Mouse (Mus musculus) limb, embryonic 15.5 days (tissue): ENCODE measurements around the gene Edar. TPM values are rescaled to one million over a fixed set of nuclear protein-coding genes. Genes with fewer than 3 reads are reported as not detected.

Experiments
- ATAC-seq: fragments of 200-750 bp; cut with Nextera tagmentation; 2 replicates; pipeline ENCODE4 v1.8.0; 2017; ENCODE audit warnings: low read depth, moderate TSS enrichment; ENCODE audit not compliant: insufficient number of reproducible peaks, low FRiP score, low TSS enrichment
- H3K27ac ChIP-seq: fragments of 300-500 bp; sonication (generic); 2 replicates; pipeline ENCODE4 v1.5.1; 2015; ENCODE audit warnings: moderate library complexity, mild to moderate bottlenecking, inconsistent platforms
- H3K27me3 ChIP-seq: fragments of 300-500 bp; sonication (generic); 2 replicates; pipeline ENCODE4 v1.6.1; 2015; ENCODE audit warnings: inconsistent platforms
- H3K36me3 ChIP-seq: fragments of 300-500 bp; sonication (generic); 2 replicates; pipeline ENCODE4 v1.6.1; 2015; ENCODE audit warnings: inconsistent platforms
- H3K4me1 ChIP-seq: fragments of 300-500 bp; sonication (generic); 2 replicates; pipeline ENCODE4 v1.6.1; 2015; ENCODE audit warnings: inconsistent platforms
- H3K4me2 ChIP-seq: fragments of 300-500 bp; sonication (generic); 2 replicates; pipeline ENCODE4 v1.6.1; 2015; ENCODE audit warnings: mild to moderate bottlenecking, inconsistent platforms
- H3K4me3 ChIP-seq: fragments of 300-500 bp; sonication (generic); 2 replicates; pipeline ENCODE4 v1.5.1; 2015; ENCODE audit warnings: mild to moderate bottlenecking, inconsistent platforms
- H3K9ac ChIP-seq: fragments of 300-500 bp; sonication (generic); 2 replicates; pipeline ENCODE4 v1.6.1; 2015; ENCODE audit warnings: inconsistent platforms
- H3K9me3 ChIP-seq: fragments of 300-500 bp; sonication (generic); 2 replicates; pipeline ENCODE4 v1.6.1; 2016; ENCODE audit warnings: inconsistent platforms
- WGBS: fragments of 180-500 bp; shearing (Covaris S2); methylation state at CpG from one replicate; pipeline ENCODE4 v1.1.7; 2015; 5-methylcytosine and 5-hydroxymethylcytosine counted together
- polyA plus RNA-seq: library from polyadenylated mRNA; unstranded; fragments of >200 nt; fragmentation: Nextera tagmentation; extraction: Ambion mirVana; gene quantifications from 2 replicates; pipeline ENCODE4 v1.2.1, GENCODE M21; 2015

The Edar gene
- polyA plus RNA-seq, 1 experiment from 2014 or later: 3.4 TPM

DNA sequence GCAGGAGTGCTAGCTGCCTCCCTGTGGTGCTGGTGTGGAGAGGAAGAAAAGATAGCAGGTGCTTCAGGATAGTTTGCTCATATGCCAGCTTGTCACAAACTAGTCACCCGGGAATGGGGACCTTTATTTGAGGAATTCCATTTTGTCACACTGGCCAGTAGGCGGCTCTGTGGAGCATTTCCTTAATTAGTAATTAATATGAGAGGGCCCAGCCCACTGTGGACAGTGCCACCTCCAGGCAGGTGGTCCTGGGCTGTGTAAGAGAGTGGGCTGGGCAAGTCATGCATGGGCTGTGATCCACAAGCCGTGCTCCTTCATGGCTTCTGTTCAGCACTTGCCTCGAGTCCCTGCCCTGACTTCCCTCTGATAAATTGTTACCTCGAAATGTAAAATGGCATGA is 26.7 kb downstream of the Edar start:
- Histone ChIP-seq H3K4me3 (no peak overlapping the region), H3K9ac (no peak overlapping the region), H3K4me2 (no peak overlapping the region), H3K27me3 (no peaks in the 10 kb centered on the region), H3K4me1 (peaks cover 23% of the 10 kb centered on the region), H3K9me3 (no peaks in the 10 kb centered on the region), H3K27ac (no peak overlapping the region), H3K36me3 (no peaks in the 10 kb centered on the region)
- ATAC-seq: no peak
- WGBS: 71% methylated on average over 5 of the region's 5 CpGs

DNA sequence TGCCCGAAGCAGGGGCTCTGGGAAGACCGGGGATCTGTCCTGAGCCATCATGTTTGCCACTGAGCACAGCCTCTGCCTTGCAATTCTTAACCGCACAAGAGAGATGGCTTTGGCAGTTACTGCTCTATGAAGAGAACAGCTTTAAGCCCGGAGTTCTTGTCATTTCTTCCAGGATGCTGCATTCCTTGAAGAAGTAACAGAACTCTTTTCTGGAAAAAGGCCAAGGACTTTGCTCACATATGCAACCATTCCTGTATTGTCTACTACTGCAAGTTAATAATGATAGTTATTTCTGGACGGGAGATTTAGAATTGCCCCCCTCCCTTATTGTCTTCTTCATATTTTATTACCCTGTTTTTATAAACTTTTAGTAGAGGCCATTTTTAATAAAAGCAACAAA is 30.8 kb downstream of the Edar start:
- Histone ChIP-seq H3K36me3 (no peaks in the 10 kb centered on the region), H3K27ac (no peak overlapping the region), H3K27me3 (no peaks in the 10 kb centered on the region), H3K4me3 (no peak overlapping the region), H3K9ac (no peak overlapping the region), H3K9me3 (no peaks in the 10 kb centered on the region), H3K4me1 (peaks cover 27% of the 10 kb centered on the region), H3K4me2 (no peak overlapping the region)
- no peak for ATAC-seq
- 56% methylated on average over 5 of the region's 5 CpGs for WGBS

DNA sequence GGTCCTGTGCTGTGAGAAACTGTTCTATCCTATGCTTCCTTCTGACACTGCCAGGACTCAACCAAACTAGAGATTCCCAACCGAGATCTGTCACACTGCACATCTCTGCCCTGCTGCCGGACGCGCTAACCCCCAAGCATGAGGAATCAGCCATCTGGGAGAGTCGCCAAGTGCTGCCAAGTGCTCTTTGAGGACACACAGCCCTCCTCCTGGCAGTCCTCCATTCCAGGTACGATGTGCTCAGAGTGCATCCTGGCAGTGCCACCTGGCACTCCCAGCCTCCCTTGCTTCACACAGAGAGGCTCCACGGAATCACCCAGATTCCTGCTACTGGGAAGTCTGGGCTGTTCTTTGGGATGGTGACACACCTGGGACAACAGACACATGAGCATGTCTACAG is 31.3 kb downstream of the Edar start:
- no peaks in the 10 kb centered on the region for H3K9me3 ChIP-seq
- WGBS: 71% methylated on average over 7 of the region's 7 CpGs
- H3K4me3 ChIP-seq: no peak overlapping the region
- no peak overlapping the region for H3K9ac ChIP-seq
- peaks cover 30% of the 10 kb centered on the region for H3K4me1 ChIP-seq
- H3K27me3 ChIP-seq: no peaks in the 10 kb centered on the region
- no peak overlapping the region for H3K27ac ChIP-seq
- no peaks in the 10 kb centered on the region for H3K36me3 ChIP-seq
- no peak for ATAC-seq
- H3K4me2 ChIP-seq: no peak overlapping the region

- H3K27ac ChIP-seq: no peak overlapping the region
- ATAC-seq: no peak
- no peak overlapping the region for H3K4me3 ChIP-seq
- H3K36me3 ChIP-seq: no peaks in the 10 kb centered on the region
- no peak overlapping the region for H3K9ac ChIP-seq
- 74% methylated on average over 9 of the region's 9 CpGs for WGBS
- H3K4me1 ChIP-seq: peaks cover 31% of the 10 kb centered on the region
- H3K27me3 ChIP-seq: no peaks in the 10 kb centered on the region
- no peak overlapping the region for H3K4me2 ChIP-seq
- no peaks in the 10 kb centered on the region for H3K9me3 ChIP-seq
These were observed 32.5 kb downstream of the Edar start for GRCm38 (mm10) chr10:58643001-58643400.

DNA sequence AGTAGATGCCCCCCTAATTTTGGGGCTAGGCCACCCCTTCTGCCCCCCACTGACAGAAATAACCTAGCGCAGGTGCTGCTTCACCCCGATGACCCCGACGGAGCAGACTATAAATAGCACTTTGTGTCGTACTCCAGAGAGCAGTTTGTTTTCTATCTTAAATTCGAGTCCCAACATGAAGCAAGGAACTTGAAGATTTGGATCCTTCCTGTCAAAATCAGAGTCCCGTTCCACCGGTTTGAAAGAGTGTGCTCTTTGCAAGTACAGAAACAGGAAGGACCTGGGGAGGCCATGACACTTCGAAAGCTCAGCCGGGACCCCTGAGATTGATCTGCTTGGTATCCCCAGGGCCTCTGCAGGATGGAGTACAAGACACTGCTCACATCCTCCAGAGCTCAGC is 33.8 kb downstream of the Edar start:
- Histone ChIP-seq H3K9me3 (no peaks in the 10 kb centered on the region), H3K4me2 (no peak overlapping the region), H3K9ac (no peak overlapping the region), H3K36me3 (no peaks in the 10 kb centered on the region), H3K27me3 (no peaks in the 10 kb centered on the region), H3K27ac (peak overlapping the region; percentile 62; the same call in 1 of the 2 replicates), H3K4me1 (peaks cover 31% of the 10 kb centered on the region), H3K4me3 (no peak overlapping the region)
- no peak for ATAC-seq
- WGBS: 58% methylated on average over 10 of the region's 10 CpGs

- WGBS: 55% methylated on average over 19 of the region's 19 CpGs
- Histone ChIP-seq H3K4me3 (no peak overlapping the region), H3K27me3 (no peaks in the 10 kb centered on the region), H3K4me2 (no peak overlapping the region), H3K9me3 (no peaks in the 10 kb centered on the region), H3K4me1 (peaks cover 31% of the 10 kb centered on the region), H3K36me3 (no peaks in the 10 kb centered on the region), H3K9ac (no peak overlapping the region), H3K27ac (no peak overlapping the region)
- ATAC-seq: peak; percentile 45; the same call in 1 of the 2 replicates
These were observed 34.7 kb downstream of the Edar start for GRCm38 (mm10) chr10:58640446-58641400.

DNA sequence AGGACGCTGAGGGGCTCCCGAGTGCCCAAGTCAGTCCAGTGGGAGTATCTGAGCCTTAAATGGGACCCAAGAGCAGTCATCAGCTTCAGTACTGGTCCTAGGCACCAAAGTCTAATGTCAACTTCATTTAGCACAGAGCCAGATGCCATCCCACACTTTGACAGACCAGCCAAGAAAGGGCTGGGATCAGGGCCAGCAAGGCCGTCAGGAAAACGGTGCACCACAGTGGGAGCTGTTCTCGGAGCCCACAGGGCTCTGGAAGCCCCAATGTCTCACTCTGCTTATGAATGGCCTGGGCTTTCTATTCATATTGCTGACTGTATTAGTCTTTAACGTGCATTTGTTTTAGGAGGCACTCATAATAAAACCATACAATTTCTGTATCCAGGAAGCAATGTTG is 36.2 kb downstream of the Edar start:
- no peak for ATAC-seq
- 62% methylated on average over 6 of the region's 6 CpGs for WGBS
- peaks cover 29% of the 10 kb centered on the region for H3K4me1 ChIP-seq
- no peaks in the 10 kb centered on the region for H3K9me3 ChIP-seq
- no peaks in the 10 kb centered on the region for H3K27me3 ChIP-seq
- H3K27ac ChIP-seq: no peak overlapping the region
- H3K4me2 ChIP-seq: no peak overlapping the region
- no peaks in the 10 kb centered on the region for H3K36me3 ChIP-seq
- no peak overlapping the region for H3K9ac ChIP-seq
- H3K4me3 ChIP-seq: no peak overlapping the region

- no peak overlapping the region for H3K4me3 ChIP-seq
- H3K36me3 ChIP-seq: no peaks in the 10 kb centered on the region
- no peak overlapping the region for H3K9ac ChIP-seq
- no peak for ATAC-seq
- H3K27ac ChIP-seq: no peak overlapping the region
- H3K4me2 ChIP-seq: no peak overlapping the region
- H3K4me1 ChIP-seq: peaks cover 18% of the 10 kb centered on the region
- no peaks in the 10 kb centered on the region for H3K27me3 ChIP-seq
- H3K9me3 ChIP-seq: no peaks in the 10 kb centered on the region
- WGBS: 31% methylated on average over 7 of the region's 7 CpGs
These were observed 38.9 kb downstream of the Edar start for GRCm38 (mm10) chr10:58636431-58637080.

GRCm38 (mm10) chr10:58633507-58633906 is 41.9 kb downstream of the Edar start:
- H3K36me3 ChIP-seq: no peaks in the 10 kb centered on the region
- no peak overlapping the region for H3K9ac ChIP-seq
- H3K4me3 ChIP-seq: no peak overlapping the region
- no peaks in the 10 kb centered on the region for H3K9me3 ChIP-seq
- H3K4me2 ChIP-seq: no peak overlapping the region
- no peak for ATAC-seq
- no peak overlapping the region for H3K27ac ChIP-seq
- no peaks in the 10 kb centered on the region for H3K27me3 ChIP-seq
- 95% methylated on average over 2 of the region's 2 CpGs for WGBS
- H3K4me1 ChIP-seq: 0 out of 2 replicates have a peak, but pooled peaks cover 4% of the 10 kb centered on the region

GRCm38 (mm10) chr10:58627569-58627968 is 47.9 kb downstream of the Edar start:
- Histone ChIP-seq H3K4me3 (no peak overlapping the region), H3K9ac (no peak overlapping the region), H3K9me3 (no peaks in the 10 kb centered on the region), H3K4me1 (0 out of 2 replicates have a peak, but pooled peaks cover 4% of the 10 kb centered on the region), H3K27ac (no peak overlapping the region), H3K4me2 (no peak overlapping the region), H3K36me3 (no peaks in the 10 kb centered on the region), H3K27me3 (no peaks in the 10 kb centered on the region)
- ATAC-seq: no peak

DNA sequence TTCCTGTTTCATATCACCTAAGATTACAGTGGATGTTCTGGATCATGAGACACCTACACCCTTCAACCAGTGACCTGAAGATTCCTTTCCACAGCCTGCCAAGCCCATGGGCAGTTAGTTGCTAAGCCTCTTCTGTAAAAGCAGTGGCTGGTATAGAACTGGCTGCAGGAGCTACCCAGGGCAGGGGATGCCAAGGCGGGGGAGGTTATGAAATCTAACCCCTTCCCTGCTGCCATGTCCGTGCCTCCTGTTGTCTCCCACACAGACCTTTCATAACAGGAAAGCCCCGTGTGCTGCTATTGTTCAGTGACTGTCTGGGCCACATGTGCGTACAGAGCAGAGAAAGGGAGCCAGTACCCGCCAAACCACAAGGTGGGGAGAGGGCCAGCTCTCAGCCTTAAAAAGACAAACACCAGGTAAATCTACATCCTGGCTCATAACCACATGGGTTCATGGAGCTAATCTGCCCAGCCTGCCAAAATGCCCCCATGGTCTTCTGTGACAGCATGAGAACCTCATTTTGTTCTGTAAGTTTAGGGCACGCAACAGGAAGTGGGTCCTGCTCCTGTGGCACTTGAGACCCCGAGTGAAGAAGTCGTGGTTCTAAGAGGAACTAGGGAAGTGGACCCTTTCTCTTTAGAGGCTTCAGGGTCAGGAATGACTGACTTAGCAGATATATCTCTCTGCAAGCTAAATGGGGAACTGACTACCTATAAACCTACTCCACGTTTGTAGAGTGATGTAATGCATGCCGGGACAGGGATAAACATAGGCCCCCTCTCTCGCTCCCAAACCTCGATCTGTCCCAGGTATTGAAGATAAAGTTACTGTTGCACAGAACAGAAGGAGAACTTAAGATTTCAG is 50.4 kb downstream of the Edar start:
- Histone ChIP-seq H3K4me3 (no peak overlapping the region), H3K9me3 (no peaks in the 10 kb centered on the region), H3K27ac (no peak overlapping the region), H3K27me3 (no peaks in the 10 kb centered on the region), H3K9ac (no peak overlapping the region), H3K4me1 (no peaks in the 10 kb centered on the region), H3K4me2 (no peak overlapping the region), H3K36me3 (no peaks in the 10 kb centered on the region)
- WGBS: 63% methylated on average over 12 of the region's 12 CpGs
- no peak for ATAC-seq
